Mouse (Mus musculus) forebrain, embryonic 15.5 days (tissue): ENCODE measurements around the gene Irf5. TPM values are rescaled to one million over a fixed set of nuclear protein-coding genes. Genes with fewer than 3 reads are reported as not detected.

Source experiments
- ATAC-seq: fragments of 200-750 bp; cut with Nextera tagmentation; replicated peaks from 2 replicates; pipeline ENCODE4 v1.8.0; 2017; ENCODE audit warnings: mild to moderate bottlenecking, moderate TSS enrichment, moderate library complexity
- H3K27ac ChIP-seq: fragments of 300-500 bp; sonication (generic); replicated peaks from 2 replicates; pipeline ENCODE4 v1.5.1; 2015; ENCODE audit warnings: mild to moderate bottlenecking, inconsistent platforms
- H3K27me3 ChIP-seq: fragments of 300-500 bp; sonication (generic); 2 replicates; pipeline ENCODE4 v1.6.1; 2015; ENCODE audit warnings: inconsistent platforms
- H3K36me3 ChIP-seq: fragments of 300-500 bp; sonication (generic); 2 replicates; pipeline ENCODE4 v1.6.1; 2015; ENCODE audit warnings: mild to moderate bottlenecking, inconsistent platforms
- H3K4me1 ChIP-seq: fragments of 300-500 bp; sonication (generic); 2 replicates; pipeline ENCODE4 v1.6.1; 2015; ENCODE audit warnings: inconsistent platforms
- H3K4me2 ChIP-seq: fragments of 300-500 bp; sonication (generic); replicated peaks from 2 replicates; pipeline ENCODE4 v1.6.1; 2015; ENCODE audit warnings: mild to moderate bottlenecking, inconsistent platforms
- H3K4me3 ChIP-seq: fragments of 300-500 bp; sonication (generic); 2 replicates; pipeline ENCODE4 v1.5.1; 2015; ENCODE audit warnings: mild to moderate bottlenecking, inconsistent platforms
- H3K9ac ChIP-seq: fragments of 300-500 bp; sonication (generic); replicated peaks from 2 replicates; pipeline ENCODE4 v1.6.1; 2015; ENCODE audit warnings: mild to moderate bottlenecking, inconsistent platforms
- H3K9me3 ChIP-seq: fragments of 300-500 bp; sonication (generic); 2 replicates; pipeline ENCODE4 v1.6.1; 2016; ENCODE audit warnings: inconsistent platforms
- WGBS: fragments of 180-500 bp; shearing (Covaris S2); methylation state at CpG from one replicate; pipeline ENCODE4 v1.1.7; 2015; ENCODE audit warnings: mixed read lengths; 5-methylcytosine and 5-hydroxymethylcytosine counted together
- polyA plus RNA-seq: library from polyadenylated mRNA; unstranded; fragments of >200 nt; fragmentation: Nextera tagmentation; extraction: Ambion mirVana; gene quantifications from 2 replicates; pipeline ENCODE4 v1.2.1, GENCODE M21; 2015

The Irf5 gene
- polyA plus RNA-seq, 1 experiment from 2014 or later, result 1.4 TPM

DNA sequence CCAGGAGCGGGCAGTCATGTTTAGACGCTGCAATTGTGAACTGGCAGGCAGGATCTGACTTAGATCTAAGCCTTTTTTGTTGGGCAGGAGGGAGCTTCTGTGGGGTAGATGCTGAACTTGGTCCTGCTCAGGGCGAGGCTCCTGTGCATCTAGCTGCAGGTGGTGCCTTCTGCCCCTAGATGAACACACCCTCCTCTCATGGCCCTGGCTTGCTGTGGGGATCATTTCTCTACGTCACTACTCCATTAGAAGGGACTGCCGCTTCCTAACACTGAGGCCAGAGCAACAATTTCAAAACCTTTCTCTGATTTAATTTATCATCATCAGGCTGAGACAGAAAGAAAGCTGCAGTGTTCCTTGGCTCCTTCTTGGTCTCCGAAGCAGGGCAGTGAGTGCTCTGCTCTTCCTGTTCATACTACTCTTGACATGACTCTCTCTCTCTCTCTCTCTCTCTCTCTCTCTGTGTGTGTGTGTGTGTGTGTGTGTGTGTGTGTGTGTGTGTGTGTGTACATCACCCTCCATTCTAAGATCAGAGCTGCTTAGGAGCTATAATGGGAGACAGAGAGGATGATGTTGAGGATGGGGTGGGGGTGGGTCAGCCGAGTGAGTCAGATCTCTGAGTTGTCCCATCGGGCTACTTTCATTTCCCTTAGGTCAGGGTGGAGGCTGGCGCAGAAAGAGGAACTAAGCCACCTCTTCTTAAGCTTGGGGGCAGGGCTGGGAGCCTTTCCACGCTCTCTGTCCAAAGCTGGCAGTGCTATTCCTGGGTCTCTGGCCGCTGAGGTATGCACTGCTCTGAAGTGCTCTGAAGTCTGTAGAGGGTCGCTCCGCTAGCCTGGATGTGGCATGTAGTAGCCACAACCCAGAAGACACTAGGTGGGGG lies 2.4 kb downstream of the Irf5 start:
- H3K4me3 ChIP-seq, result no peak overlapping the region
- H3K4me1 ChIP-seq, result peaks cover 17% of the 10 kb centered on the region
- no peaks in the 10 kb centered on the region for H3K36me3 ChIP-seq
- no peaks in the 10 kb centered on the region for H3K9me3 ChIP-seq
- H3K9ac ChIP-seq, result no peak overlapping the region
- peaks cover 39% of the 10 kb centered on the region; the same call in 1 of the 2 replicates for H3K27me3 ChIP-seq
- ATAC-seq, result no peak
- H3K27ac ChIP-seq, result no peak overlapping the region
- H3K4me2 ChIP-seq, result no peak overlapping the region
- 30% methylated on average over 13 of the region's 13 CpGs for WGBS

DNA sequence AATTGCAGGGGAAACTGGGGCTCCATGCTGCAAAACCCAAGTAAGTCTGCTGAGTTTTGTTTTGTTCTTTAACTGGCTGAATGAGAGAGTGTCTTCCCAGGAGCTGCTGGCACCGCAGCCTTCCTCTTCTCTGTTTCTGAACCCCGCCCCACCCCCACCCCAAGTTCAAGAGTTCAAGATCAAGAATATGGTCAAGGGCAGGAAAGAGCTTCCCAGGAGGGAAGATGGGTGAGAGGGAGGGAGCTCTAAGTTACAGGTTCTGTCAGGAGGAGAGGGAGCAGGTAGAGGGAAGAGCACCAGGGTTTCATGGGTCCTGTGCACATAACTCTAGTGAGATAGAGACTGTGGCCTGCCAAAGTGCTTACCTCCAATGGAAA lies 3.0 kb downstream of the Irf5 start:
- Histone ChIP-seq H3K36me3 (no peaks in the 10 kb centered on the region), H3K4me1 (peaks cover 17% of the 10 kb centered on the region), H3K9me3 (no peaks in the 10 kb centered on the region), H3K27ac (no peak overlapping the region), H3K27me3 (peaks cover 39% of the 10 kb centered on the region; the same call in 1 of the 2 replicates), H3K4me2 (no peak overlapping the region), H3K9ac (no peak overlapping the region), H3K4me3 (no peak overlapping the region)
- 37% methylated on average over 2 of the region's 2 CpGs for WGBS
- no peak for ATAC-seq

DNA sequence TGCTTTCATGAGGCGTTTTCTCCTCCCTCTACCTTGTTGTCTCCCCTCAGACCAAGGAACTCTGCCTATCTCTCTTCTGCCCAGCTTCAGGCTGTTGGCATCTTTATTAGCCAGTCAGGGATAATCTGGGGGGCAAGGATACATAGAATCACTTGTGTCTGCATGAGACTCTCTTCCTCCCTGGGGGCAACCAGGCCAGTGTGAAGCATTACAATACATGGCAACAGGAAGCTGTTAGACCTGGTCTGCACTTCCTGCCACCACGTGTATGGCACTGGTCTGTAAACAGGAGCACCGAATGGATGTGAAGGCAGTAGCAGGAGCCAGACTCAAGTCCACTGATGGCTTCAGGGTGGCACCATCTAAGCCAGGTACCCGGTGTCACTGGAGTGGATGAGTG lies 3.6 kb downstream of the Irf5 start:
- peaks cover 39% of the 10 kb centered on the region; the same call in 1 of the 2 replicates for H3K27me3 ChIP-seq

DNA sequence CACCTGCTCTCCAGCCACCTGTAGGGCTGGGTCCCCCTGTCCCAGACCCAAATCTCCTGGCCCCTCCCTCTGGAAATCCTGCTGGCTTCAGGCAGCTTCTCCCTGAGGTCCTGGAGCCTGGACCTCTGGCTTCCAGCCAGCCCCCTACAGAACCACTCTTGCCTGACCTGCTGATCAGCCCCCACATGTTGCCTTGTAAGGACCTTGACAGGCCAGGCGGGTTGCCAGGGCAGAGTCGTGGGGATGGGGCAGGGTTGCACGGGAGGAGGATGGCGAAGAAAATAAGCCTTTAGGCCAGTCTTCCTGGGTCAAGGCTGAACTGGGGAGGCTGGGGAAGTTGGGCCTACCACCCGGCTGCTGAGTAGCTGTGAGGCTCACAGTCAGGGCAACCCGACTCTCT lies 8.9 kb downstream of the Irf5 start:
- Histone ChIP-seq H3K4me3 (no peak overlapping the region), H3K36me3 (peaks cover 3% of the 10 kb centered on the region; the same call in 1 of the 2 replicates), H3K4me2 (no peak overlapping the region), H3K4me1 (no peaks in the 10 kb centered on the region), H3K27ac (no peak overlapping the region), H3K27me3 (peaks cover 1% of the 10 kb centered on the region; the same call in 1 of the 2 replicates), H3K9ac (no peak overlapping the region), H3K9me3 (no peaks in the 10 kb centered on the region)
- no peak for ATAC-seq
- 63% methylated on average over 6 of the region's 6 CpGs for WGBS

More for the DNA sequence above, 3.6 kb downstream of the Irf5 start:
- H3K9me3 ChIP-seq, result no peaks in the 10 kb centered on the region
- WGBS, result 64% methylated on average over 4 of the region's 4 CpGs
- no peaks in the 10 kb centered on the region for H3K36me3 ChIP-seq
- no peak for ATAC-seq
- no peak overlapping the region for H3K4me2 ChIP-seq
- H3K9ac ChIP-seq, result no peak overlapping the region
- H3K4me3 ChIP-seq, result no peak overlapping the region
- H3K27ac ChIP-seq, result no peak overlapping the region
- peaks cover 17% of the 10 kb centered on the region for H3K4me1 ChIP-seq

DNA sequence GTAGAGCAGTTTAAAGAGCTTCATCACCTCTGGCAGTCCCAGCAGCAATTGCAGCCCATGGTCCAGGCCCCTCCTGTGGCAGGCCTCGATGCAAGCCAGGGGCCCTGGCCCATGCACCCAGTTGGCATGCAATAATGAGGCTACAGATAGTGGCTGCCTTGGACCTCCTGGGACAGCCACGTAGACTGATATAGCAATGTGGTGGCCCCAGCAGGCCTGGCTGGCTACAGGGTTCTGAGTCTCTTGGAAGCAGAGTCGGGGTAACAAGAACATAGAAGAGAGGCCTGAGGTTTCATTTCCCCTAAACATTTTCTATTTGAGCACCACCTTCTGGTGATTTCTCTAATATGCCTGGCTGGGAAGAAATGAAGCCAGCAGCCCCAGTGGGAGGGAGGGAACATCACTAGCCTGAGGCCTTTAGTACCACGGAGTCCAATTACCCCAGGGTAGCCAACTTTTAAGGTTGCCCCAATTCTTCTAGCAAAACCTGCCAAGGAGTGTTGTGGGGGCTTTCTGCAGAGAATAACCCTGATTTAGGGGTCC lies 10.3 kb downstream of the Irf5 start:
- no peaks in the 10 kb centered on the region for H3K4me1 ChIP-seq
- no peak overlapping the region for H3K9ac ChIP-seq
- H3K4me3 ChIP-seq, result no peak overlapping the region
- WGBS, result 79% methylated on average over 4 of the region's 4 CpGs
- no peaks in the 10 kb centered on the region for H3K9me3 ChIP-seq
- ATAC-seq, result no peak
- H3K36me3 ChIP-seq, result peaks cover 9% of the 10 kb centered on the region
- no peak overlapping the region for H3K4me2 ChIP-seq
- no peak overlapping the region for H3K27ac ChIP-seq
- H3K27me3 ChIP-seq, result no peaks in the 10 kb centered on the region

DNA sequence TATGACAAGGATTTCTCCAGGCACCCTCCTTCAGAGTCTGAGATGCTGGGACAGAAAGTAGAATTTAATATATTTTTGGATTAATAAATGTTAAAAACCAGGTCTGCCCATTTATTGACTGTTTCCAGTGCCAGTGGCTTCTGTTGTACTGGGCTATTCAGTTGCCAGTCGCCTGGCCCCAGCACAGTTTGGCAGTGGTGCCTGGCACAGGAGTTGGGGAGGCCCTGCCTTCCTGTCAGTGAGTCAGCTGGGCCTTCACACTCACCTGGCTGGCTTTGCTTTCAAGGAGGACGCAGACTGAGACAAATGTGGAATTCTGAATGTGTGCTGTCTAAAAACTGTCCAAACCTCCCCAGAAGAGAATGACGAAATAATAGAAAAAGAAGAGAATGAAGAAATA lies 10.8 kb downstream of the Irf5 start:
- Histone ChIP-seq H3K4me3 (no peak overlapping the region), H3K4me2 (no peak overlapping the region), H3K27ac (no peak overlapping the region), H3K27me3 (no peaks in the 10 kb centered on the region), H3K9ac (no peak overlapping the region), H3K4me1 (no peaks in the 10 kb centered on the region), H3K9me3 (no peaks in the 10 kb centered on the region), H3K36me3 (peaks cover 14% of the 10 kb centered on the region)
- no peak for ATAC-seq
- WGBS, result 84% methylated on average over 3 of the region's 3 CpGs

DNA sequence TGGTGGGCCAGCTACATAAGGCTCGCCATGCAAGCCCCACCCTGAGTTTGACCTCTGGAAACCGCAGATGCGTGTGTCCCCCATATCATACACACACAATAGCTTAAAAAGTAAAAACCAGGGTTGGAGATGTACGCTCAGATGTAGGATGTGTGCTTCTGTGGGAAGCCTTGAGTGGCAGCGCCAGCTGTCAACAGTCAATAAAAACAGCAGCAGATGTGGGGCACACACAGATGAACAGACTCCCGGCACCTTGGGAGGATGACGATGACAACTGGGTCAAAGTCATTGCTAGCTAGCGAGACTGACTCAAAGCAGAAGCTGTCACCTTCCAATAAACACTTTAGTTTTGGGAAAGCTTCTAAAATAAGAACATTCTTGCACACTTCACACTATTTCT lies 13.1 kb downstream of the Irf5 start:
- peaks cover 30% of the 10 kb centered on the region for H3K36me3 ChIP-seq

DNA sequence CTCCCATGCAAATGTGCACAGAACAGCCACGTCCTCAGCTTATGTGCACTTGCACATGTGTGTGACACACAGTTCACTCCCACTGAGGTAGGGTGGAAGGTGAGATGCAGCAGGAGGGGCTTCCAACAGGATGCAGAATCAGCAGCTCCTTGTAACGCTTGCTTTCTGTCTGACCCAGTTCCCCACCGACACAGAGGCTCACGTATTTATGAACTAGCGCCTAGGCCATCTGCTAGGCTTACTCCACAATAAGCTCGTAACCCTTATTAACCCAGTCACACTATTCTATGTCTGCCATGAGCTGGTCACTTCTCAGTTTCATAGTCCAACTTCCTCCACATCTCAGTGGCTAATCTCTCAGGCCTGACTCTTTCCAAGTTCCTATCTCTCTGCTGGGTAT lies 13.8 kb downstream of the Irf5 start:
- 84% methylated on average over 6 of the region's 6 CpGs for WGBS
- H3K4me1 ChIP-seq, result no peaks in the 10 kb centered on the region
- no peak overlapping the region for H3K4me3 ChIP-seq
- no peaks in the 10 kb centered on the region for H3K27me3 ChIP-seq
- no peak overlapping the region for H3K4me2 ChIP-seq
- H3K9ac ChIP-seq, result no peak overlapping the region
- H3K9me3 ChIP-seq, result no peaks in the 10 kb centered on the region
- H3K36me3 ChIP-seq, result peaks cover 37% of the 10 kb centered on the region
- no peak overlapping the region for H3K27ac ChIP-seq
- ATAC-seq, result no peak

More for the DNA sequence above, 13.1 kb downstream of the Irf5 start:
- WGBS, result 92% methylated on average over 8 of the region's 8 CpGs
- no peaks in the 10 kb centered on the region for H3K9me3 ChIP-seq
- H3K4me3 ChIP-seq, result no peak overlapping the region
- no peaks in the 10 kb centered on the region for H3K4me1 ChIP-seq
- no peaks in the 10 kb centered on the region for H3K27me3 ChIP-seq
- no peak for ATAC-seq
- no peak overlapping the region for H3K9ac ChIP-seq
- no peak overlapping the region for H3K27ac ChIP-seq
- H3K4me2 ChIP-seq, result no peak overlapping the region

DNA sequence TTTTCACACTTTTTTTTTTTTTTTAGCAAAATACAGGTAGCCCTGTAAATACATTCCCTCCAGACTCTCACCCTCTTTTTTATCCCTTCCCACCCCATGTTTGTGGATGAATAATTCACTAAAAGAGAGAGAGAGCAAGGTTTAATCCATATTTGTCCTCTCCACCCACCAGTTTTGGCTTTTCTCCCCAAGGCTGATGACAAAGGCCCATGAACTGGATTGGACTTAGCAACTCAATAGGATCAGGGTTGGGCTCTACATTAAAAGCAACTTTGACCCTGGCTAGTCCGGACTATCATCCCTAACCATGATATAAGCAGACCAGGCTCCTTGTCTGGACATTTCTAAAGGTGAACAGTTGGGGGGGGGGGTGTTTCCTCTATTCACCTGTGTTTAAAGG lies 14.5 kb downstream of the Irf5 start:
- 96% methylated on average over 1 of the region's 1 CpGs for WGBS
- H3K27me3 ChIP-seq, result no peaks in the 10 kb centered on the region
- H3K4me3 ChIP-seq, result no peak overlapping the region
- no peaks in the 10 kb centered on the region for H3K4me1 ChIP-seq
- no peak overlapping the region for H3K9ac ChIP-seq
- H3K36me3 ChIP-seq, result peaks cover 45% of the 10 kb centered on the region
- H3K27ac ChIP-seq, result no peak overlapping the region
- no peak overlapping the region for H3K4me2 ChIP-seq
- ATAC-seq, result no peak
- H3K9me3 ChIP-seq, result no peaks in the 10 kb centered on the region

DNA sequence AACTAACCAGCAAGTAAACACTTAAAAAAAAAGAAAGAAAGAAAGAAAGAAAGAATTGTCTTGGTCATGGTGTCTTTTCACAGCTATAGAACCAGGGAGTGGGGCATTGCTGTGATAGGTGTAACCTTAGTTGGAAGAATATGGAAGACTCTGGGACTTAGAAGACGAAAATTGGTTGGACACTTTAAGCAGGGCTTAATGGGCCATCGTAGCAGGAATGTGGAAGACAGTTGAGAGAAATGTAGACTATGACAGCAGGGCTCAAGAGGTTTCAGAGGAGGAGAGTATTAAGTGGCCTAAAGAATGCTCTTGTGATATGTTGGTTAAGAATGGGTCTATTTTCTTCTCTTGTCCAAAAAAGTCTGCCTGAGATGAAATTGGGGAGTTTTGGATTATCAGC lies 19.2 kb downstream of the Irf5 start:
- Histone ChIP-seq H3K4me2 (no peak overlapping the region), H3K4me3 (no peak overlapping the region), H3K27ac (no peak overlapping the region), H3K9ac (no peak overlapping the region), H3K4me1 (no peaks in the 10 kb centered on the region), H3K36me3 (peaks cover 73% of the 10 kb centered on the region), H3K9me3 (no peaks in the 10 kb centered on the region), H3K27me3 (no peaks in the 10 kb centered on the region)
- ATAC-seq, result no peak
- 96% methylated on average over 2 of the region's 2 CpGs for WGBS

DNA sequence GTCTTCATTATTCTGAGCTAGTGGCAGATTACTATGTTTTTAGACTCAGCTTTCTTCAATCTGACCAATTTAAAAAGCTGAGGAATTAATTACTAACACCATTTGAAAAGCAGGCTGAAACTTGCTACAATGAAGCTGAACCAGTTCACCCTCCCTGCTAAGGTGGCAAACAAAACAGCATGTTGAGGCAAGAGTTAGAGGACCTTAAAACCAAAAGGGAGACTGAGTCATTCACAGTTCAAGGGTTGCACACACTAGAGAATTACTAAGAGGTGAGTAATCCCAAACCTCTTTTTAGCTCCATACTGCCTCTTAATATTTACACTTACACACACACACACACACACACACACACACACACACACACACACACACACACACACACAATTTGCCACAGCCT lies 21.2 kb downstream of the Irf5 start:
- H3K36me3 ChIP-seq, result peaks cover 79% of the 10 kb centered on the region
- no peaks in the 10 kb centered on the region for H3K27me3 ChIP-seq
- no peak overlapping the region for H3K27ac ChIP-seq
- no peak overlapping the region for H3K9ac ChIP-seq
- no peak for ATAC-seq
- H3K4me2 ChIP-seq, result no peak overlapping the region
- no peaks in the 10 kb centered on the region for H3K4me1 ChIP-seq
- H3K9me3 ChIP-seq, result no peaks in the 10 kb centered on the region
- no peak overlapping the region for H3K4me3 ChIP-seq

DNA sequence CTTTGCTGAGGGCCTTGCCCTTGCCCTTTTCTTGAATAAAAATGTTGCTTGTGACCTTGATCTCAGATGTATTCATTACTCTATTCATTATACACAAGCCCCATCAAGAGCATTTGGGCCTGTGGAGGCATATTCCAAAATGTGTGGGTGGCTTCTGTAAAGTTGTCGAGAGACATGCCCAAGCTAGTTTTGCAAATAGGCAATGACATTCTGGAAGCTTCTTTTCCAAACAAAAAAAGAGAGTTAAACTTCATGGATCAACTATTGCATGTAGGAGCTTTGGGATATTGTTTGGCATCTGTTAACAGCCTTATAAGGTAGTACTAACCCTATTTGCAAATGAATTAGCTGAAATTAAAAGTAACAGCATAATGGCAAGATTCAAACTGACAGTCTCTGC lies 21.7 kb downstream of the Irf5 start:
- no peak for ATAC-seq
- H3K36me3 ChIP-seq, result peaks cover 76% of the 10 kb centered on the region
- 88% methylated on average over 1 of the region's 1 CpGs for WGBS
- no peak overlapping the region for H3K9ac ChIP-seq
- H3K4me1 ChIP-seq, result no peaks in the 10 kb centered on the region
- no peaks in the 10 kb centered on the region for H3K27me3 ChIP-seq
- H3K27ac ChIP-seq, result no peak overlapping the region
- no peaks in the 10 kb centered on the region for H3K9me3 ChIP-seq
- H3K4me3 ChIP-seq, result no peak overlapping the region
- H3K4me2 ChIP-seq, result no peak overlapping the region

DNA sequence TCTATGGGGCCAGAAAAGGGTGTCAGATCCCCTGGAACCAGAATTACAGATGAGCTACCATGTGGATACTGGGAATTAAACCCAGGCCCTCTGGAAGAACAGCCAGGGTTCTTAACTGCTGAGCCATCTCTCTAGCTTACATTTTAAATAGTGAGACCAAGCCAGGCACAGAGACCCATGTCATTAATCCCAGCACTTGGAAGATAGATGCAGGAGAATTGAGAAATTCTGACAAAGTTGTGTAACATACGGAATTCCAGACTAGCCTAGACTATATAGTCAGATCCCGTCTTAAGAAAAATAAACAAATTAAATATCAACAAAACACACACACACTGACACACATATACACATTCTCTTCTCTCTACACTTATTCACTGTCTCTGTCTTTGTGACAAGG lies 26.1 kb downstream of the Irf5 start:
- Histone ChIP-seq H3K4me1 (no peaks in the 10 kb centered on the region), H3K27ac (no peak overlapping the region), H3K27me3 (no peaks in the 10 kb centered on the region), H3K9me3 (no peaks in the 10 kb centered on the region), H3K4me2 (no peak overlapping the region), H3K9ac (no peak overlapping the region), H3K4me3 (no peak overlapping the region), H3K36me3 (peaks cover 78% of the 10 kb centered on the region)
- ATAC-seq, result no peak
- 90% methylated on average over 2 of the region's 2 CpGs for WGBS
